13 mouse cellular contexts compared by ENCODE assay signal in the genomic region with DNA sequence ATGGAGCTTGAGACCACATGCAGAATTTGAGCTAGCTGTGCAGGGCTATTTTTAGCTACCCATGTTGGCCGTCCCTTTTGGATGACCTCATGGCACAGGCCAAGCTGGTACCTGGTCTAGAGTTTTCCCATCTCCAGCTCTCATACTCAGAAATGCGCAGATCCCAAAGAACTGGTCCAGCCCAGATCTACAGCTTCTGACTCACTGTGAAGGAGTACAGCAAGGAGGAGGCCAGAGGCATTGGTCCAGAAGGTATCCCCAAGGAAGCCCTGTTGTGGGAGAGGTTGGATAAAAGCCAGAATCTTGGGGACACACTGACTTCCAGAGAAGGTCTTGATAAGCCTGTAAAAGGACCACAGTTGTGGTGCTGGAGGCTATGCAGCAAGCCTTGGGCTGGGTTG.
DNase-seq lines count a peak whose midpoint lies in the region; ATAC-seq lines count a peak whose summit lies in the region.
"Had no signal": no experiment of that assay in that cellular context is flagged by ENCODE, and none has a peak within 500 bp of the region (broad histone marks: within the 10 kb centered on the region; RNA-seq: fewer than 3 reads in every experiment).

No protein-coding gene starts in this region.

- peaks cover 36% of the 10 kb centered on the region for H3K4me1 ChIP-seq in heart, embryonic 15.5 days (replicated peaks)
- peaks cover 12% of the 10 kb centered on the region for H3K4me1 ChIP-seq in neural tube, embryonic 15.5 days

- H3K27me3 ChIP-seq in heart, embryonic 15.5 days: no peaks in the 10 kb centered on the region
- no peaks in the 10 kb centered on the region for H3K27me3 ChIP-seq in neural tube, embryonic 15.5 days (replicated peaks)

- peak; percentile 63 for ATAC-seq in heart, embryonic 15.5 days (replicated peaks; ENCODE audit: insufficient number of reproducible peaks, insufficient read depth, low FRiP score, low read depth)
- ATAC-seq in neural tube, embryonic 15.5 days (ENCODE audit: low FRiP score): no peak
- ATAC-seq in monocyte, adult 5-6 weeks (replicated peaks; ENCODE audit: insufficient number of reproducible peaks, low FRiP score, low TSS enrichment, poor library complexity, severe bottlenecking): no peak

- H3K27ac ChIP-seq in heart, embryonic 15.5 days: peak overlapping the region; percentile 82
- no peak overlapping the region for H3K27ac ChIP-seq in neural tube, embryonic 15.5 days (replicated peaks)

- H3K36me3 ChIP-seq in heart, embryonic 15.5 days: no peaks in the 10 kb centered on the region
- H3K36me3 ChIP-seq in neural tube, embryonic 15.5 days: no peaks in the 10 kb centered on the region
- H3K36me3 ChIP-seq: G1E had no signal

- 37% methylated on average over 2 of the region's 2 CpGs for WGBS in heart, embryonic 15.5 days
- WGBS in neural tube, embryonic 15.5 days: 88% methylated on average over 2 of the region's 2 CpGs

- no peak overlapping the region for H3K4me3 ChIP-seq in heart, embryonic 15.5 days
- H3K4me3 ChIP-seq in neural tube, embryonic 15.5 days (replicated peaks): no peak overlapping the region
- H3K4me3 ChIP-seq: erythroblast, embryonic 14.5 days; megakaryocyte, embryonic 14.5 days had no signal

- peak; percentile 35 for DNase-seq in ovary, postnatal 36 days (ENCODE audit: low spot score)
- DNase-seq in ovary, postnatal 10 days (ENCODE audit: low spot score): no peak
- DNase-seq in fibroblast of lung, adult 2 months (ENCODE audit: low read depth): peak; percentile 75
- DNase-seq in spleen, postnatal 4 days (ENCODE audit: low spot score in 2 of 2): no peak
- no peak for DNase-seq in spleen, adult 18-20 months
- DNase-seq: liver; thymus, adult 2 months had no signal

- no peaks in the 10 kb centered on the region for H3K9me3 ChIP-seq in heart, embryonic 15.5 days (replicated peaks)
- no peaks in the 10 kb centered on the region for H3K9me3 ChIP-seq in neural tube, embryonic 15.5 days (replicated peaks)
- H3K9me3 ChIP-seq: megakaryocyte, embryonic 14.5 days had no signal

- H3K4me2 ChIP-seq in heart, embryonic 15.5 days: peak overlapping the region; percentile 36
- no peak overlapping the region for H3K4me2 ChIP-seq in neural tube, embryonic 15.5 days

- H3K9ac ChIP-seq in heart, embryonic 15.5 days: no peak overlapping the region
- H3K9ac ChIP-seq in neural tube, embryonic 15.5 days (replicated peaks): no peak overlapping the region

Comparison
In these comparisons a context has a peak if more than half of its experiments do, and no peak if none do; other contexts are left out.
1. DNase-seq: peak in ovary, postnatal 36 days (single experiment) and fibroblast of lung, adult 2 months (single experiment); none in ovary, postnatal 10 days (single experiment), spleen, postnatal 4 days (0 of 2) and spleen, adult 18-20 months (0 of 2).